Mouse (Mus musculus) kidney, embryonic 14.5 days (tissue): ENCODE data around the gene Esrra. TPM values are rescaled to one million over a fixed set of nuclear protein-coding genes. Genes with fewer than 3 reads are reported as not detected.

ENCODE experiments used
- ATAC-seq: fragments of 200-750 bp; cut with Nextera tagmentation; 2 replicates; pipeline ENCODE4 v1.8.0; 2017; ENCODE audit warnings: moderate number of reproducible peaks, mild to moderate bottlenecking, moderate TSS enrichment, moderate library complexity; ENCODE audit not compliant: low FRiP score, low TSS enrichment
- H3K27ac ChIP-seq: fragments of 300-500 bp; sonication (generic); 2 replicates; pipeline ENCODE4 v1.5.1; 2014; ENCODE audit warnings: low read depth, mild to moderate bottlenecking, low read length, moderate library complexity, mixed read lengths
- H3K27me3 ChIP-seq: fragments of 300-500 bp; sonication (generic); 2 replicates; pipeline ENCODE4 v1.6.1; 2014; ENCODE audit warnings: mild to moderate bottlenecking, low read length; ENCODE audit not compliant: control insufficient read depth, insufficient read depth
- H3K36me3 ChIP-seq: fragments of 300-500 bp; sonication (generic); 2 replicates; pipeline ENCODE4 v1.6.1; 2014; ENCODE audit warnings: low read length, mixed read lengths; ENCODE audit not compliant: control insufficient read depth, insufficient read depth
- H3K4me1 ChIP-seq: fragments of 300-500 bp; sonication (generic); 2 replicates; pipeline ENCODE4 v1.6.1; 2014; ENCODE audit warnings: low read length, mixed read lengths; ENCODE audit not compliant: control insufficient read depth, insufficient read depth
- H3K4me2 ChIP-seq: fragments of 300-500 bp; sonication (generic); replicated peaks from 2 replicates; pipeline ENCODE4 v1.6.1; 2014; ENCODE audit warnings: low read depth, mild to moderate bottlenecking, low read length
- H3K4me3 ChIP-seq: fragments of 300-500 bp; sonication (generic); 2 replicates; pipeline ENCODE4 v1.5.1; 2014; ENCODE audit warnings: mild to moderate bottlenecking, low read length
- H3K9ac ChIP-seq: fragments of 300-500 bp; sonication (generic); 2 replicates; pipeline ENCODE4 v1.6.1; 2014; ENCODE audit warnings: low read depth, mild to moderate bottlenecking, low read length, moderate library complexity
- H3K9me3 ChIP-seq: fragments of 300-500 bp; sonication (generic); 2 replicates; pipeline ENCODE4 v1.6.1; 2016; ENCODE audit warnings: low read length; ENCODE audit not compliant: control insufficient read depth
- WGBS: fragments of 180-500 bp; shearing (Covaris S2); extraction: QIAGEN DNeasy Blood & Tissue Kit; methylation state at CpG from one replicate; pipeline ENCODE4 v1.1.7; 2014; 5-methylcytosine and 5-hydroxymethylcytosine counted together
- polyA plus RNA-seq: library from polyadenylated mRNA; unstranded; fragments of >200 nt; fragmentation: Nextera tagmentation; extraction: Ambion mirVana; gene quantifications from 2 replicates; pipeline ENCODE4 v1.2.1, GENCODE M21; 2014

Esrra gene
- polyA plus RNA-seq = 5.2 and 9.0 TPM in 2 replicates

DNA sequence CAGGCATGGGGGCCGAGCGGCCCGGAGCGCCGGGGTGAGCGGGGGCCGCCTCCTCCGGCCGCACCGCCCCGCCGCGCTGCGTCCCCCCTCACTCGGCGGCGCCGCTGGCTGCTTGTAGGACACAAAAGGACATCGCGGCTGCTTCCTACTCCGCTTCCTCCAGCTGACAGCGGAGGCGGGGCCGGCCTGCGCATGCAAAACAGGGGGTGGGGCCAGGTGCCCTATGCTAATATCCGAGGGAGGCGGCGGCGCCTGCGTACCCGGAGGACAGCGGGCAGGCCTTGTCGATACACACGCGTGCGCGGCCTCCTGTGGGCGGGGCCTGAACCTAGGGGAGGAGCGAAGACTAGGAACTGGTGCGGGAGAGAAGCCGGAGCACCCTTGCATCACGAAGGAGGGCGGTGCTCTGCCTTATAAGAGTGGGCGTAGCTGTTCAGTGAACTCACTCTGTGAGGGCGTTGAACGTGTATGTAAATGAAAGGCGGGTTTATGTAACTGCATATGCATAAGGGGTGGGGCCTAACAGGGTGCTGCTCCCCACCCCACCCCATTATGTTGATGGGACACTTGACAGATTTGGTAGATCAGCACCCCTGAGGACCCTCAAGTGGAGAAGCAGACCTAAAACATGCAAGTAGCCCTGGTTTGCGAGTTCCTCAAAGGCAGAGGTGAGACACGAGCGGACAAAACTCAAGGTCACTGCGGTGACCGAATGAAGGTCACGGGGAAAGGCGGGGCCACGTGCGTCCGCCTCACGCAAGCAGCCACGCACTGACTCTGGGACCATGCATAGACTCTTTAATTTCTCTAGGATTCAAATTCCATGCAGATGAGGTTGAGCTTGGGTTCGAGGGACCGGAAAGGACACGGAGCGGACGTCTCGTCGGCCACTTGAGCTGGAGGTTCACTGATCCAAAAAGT is at the start of gene Esrra:
Gene Esrra (minus strand): TSS at position 167 of the 921 bp plus-strand sequence.
- Histone ChIP-seq H3K4me3 (peak within 1 kb of the TSS; percentile 73), H3K9ac (peak within 1 kb of the TSS; percentile 85), H3K4me1 (peaks cover 18% of the 10 kb centered on the region), H3K9me3 (peaks cover 4% of the 10 kb centered on the region; the same call in 1 of the 2 replicates), H3K27ac (peak within 1 kb of the TSS; percentile 71), H3K27me3 (peaks cover 35% of the 10 kb centered on the region), H3K36me3 (no peaks in the 10 kb centered on the region; the same call in 1 of the 2 replicates), H3K4me2 (peak within 1 kb of the TSS; percentile 91)
- ATAC-seq = peak; percentile 93
- WGBS = under 1% methylated on average over 63 of the region's 66 CpGs

DNA sequence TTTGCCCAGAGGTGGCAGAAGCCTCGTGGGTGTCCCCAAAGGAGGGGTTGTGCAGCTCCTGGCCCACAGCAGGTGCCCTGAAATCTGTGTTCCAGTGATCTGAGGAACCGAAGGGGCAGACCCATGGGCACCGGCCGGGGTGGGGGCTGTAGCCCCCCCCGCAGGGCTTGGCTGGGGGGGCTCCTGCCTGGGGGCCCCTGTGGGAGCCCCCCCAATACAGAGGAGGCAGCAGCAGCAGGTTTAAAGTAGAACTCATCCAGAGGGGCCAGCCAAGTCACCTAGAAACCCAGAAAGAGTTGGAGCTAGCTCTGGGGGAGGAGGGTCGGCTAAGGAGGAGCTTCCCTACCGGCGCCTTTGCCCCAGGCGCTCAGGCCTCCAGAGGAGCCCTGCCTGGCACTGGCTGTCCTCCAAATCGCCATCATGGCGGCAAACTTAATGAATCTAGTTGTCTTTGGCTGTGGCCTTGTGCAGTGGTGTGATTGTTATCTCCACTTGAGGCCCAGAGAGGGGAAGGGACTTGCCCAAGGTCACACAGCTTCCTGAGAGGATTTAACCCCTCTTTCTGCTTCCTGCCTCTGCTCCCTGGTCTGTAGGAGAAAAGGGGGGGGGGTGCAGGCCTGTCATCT is 49.0 kb upstream of the Esrra start:
- H3K36me3 ChIP-seq = peaks cover 10% of the 10 kb centered on the region
- H3K27ac ChIP-seq = peak overlapping the region; percentile 37; the same call in 1 of the 2 replicates
- H3K9me3 ChIP-seq = no peaks in the 10 kb centered on the region
- no peak for ATAC-seq
- H3K4me2 ChIP-seq = peak overlapping the region; percentile 80
- H3K4me1 ChIP-seq = peaks cover 34% of the 10 kb centered on the region
- peak overlapping the region; percentile 64 for H3K4me3 ChIP-seq
- H3K9ac ChIP-seq = peak overlapping the region; percentile 42
- 24% methylated on average over 11 of the region's 11 CpGs for WGBS
- no peaks in the 10 kb centered on the region for H3K27me3 ChIP-seq

DNA sequence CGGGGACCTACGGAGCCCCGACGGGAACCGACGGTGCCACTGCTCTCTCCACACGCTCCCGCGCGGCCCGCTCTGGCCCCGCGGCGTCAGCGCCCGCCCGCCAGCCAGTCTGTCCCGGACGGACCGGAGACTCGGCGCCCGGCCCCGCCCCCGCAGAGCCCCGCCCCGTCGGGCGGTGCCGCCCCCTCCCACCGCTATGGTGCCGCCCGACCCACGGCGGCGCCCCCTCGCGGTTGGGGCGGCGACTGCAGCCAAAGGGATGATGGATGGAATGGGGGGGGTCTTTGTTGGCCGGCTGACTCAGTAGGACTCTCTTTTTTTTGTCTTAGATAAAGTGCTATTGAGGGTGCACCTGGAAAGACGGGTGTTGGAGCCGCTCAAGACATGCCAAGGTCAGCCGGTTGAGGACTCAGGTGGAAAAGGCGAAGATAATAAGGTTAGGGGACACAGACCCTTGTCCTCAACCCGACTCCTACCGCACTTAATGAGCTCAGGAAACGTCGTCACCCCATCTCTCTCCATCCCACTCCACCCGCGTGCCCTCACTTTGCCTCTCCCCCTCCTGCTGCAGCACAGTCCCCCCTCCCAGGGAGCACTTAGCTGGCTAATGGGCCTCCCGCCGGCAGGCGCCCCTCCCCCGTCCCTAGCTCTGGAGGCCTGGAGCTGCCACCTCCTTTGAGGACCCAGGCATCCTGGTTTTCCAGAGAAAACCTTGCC is 48.2 kb upstream of the Esrra start:
- 1% methylated on average over 55 of the region's 55 CpGs for WGBS
- H3K27ac ChIP-seq = no peak overlapping the region; the same call in 1 of the 2 replicates
- peaks cover 34% of the 10 kb centered on the region for H3K4me1 ChIP-seq

GRCm38 (mm10) chr19:6969291-6969664 is 47.7 kb upstream of the Esrra start:
- Histone ChIP-seq H3K36me3 (peaks cover 21% of the 10 kb centered on the region), H3K4me1 (peaks cover 34% of the 10 kb centered on the region), H3K9me3 (no peaks in the 10 kb centered on the region), H3K9ac (peak overlapping the region; percentile 71), H3K4me2 (peak overlapping the region; percentile 80), H3K27ac (peak overlapping the region; percentile 20; the same call in 1 of the 2 replicates), H3K27me3 (no peaks in the 10 kb centered on the region), H3K4me3 (peak overlapping the region; percentile 64)
- under 1% methylated on average over 20 of the region's 20 CpGs for WGBS
- no peak; the same call in 1 of the 2 replicates for ATAC-seq

More for the DNA sequence above, 48.2 kb upstream of the Esrra start:
- peak overlapping the region; percentile 64 for H3K4me3 ChIP-seq
- no peaks in the 10 kb centered on the region for H3K27me3 ChIP-seq
- peak overlapping the region; percentile 71 for H3K9ac ChIP-seq
- H3K36me3 ChIP-seq = peaks cover 16% of the 10 kb centered on the region
- peak; percentile 70 for ATAC-seq
- H3K4me2 ChIP-seq = peak overlapping the region; percentile 80
- H3K9me3 ChIP-seq = no peaks in the 10 kb centered on the region

GRCm38 (mm10) chr19:6968491-6969271 is 47.1 kb upstream of the Esrra start:
- WGBS = 9% methylated on average over 15 of the region's 15 CpGs
- H3K4me3 ChIP-seq = peak overlapping the region; percentile 64
- H3K36me3 ChIP-seq = peaks cover 27% of the 10 kb centered on the region
- H3K27ac ChIP-seq = peak overlapping the region; percentile 20; the same call in 1 of the 2 replicates
- no peaks in the 10 kb centered on the region for H3K27me3 ChIP-seq
- ATAC-seq = 0 out of 2 replicates have a peak, but pooled peaks have one; percentile 5
- H3K4me1 ChIP-seq = peaks cover 34% of the 10 kb centered on the region
- H3K4me2 ChIP-seq = peak overlapping the region; percentile 80
- H3K9me3 ChIP-seq = no peaks in the 10 kb centered on the region
- H3K9ac ChIP-seq = peak overlapping the region; percentile 71

- Histone ChIP-seq H3K27me3 (no peaks in the 10 kb centered on the region), H3K4me3 (no peak overlapping the region), H3K4me2 (no peak overlapping the region), H3K27ac (no peak overlapping the region), H3K4me1 (peaks cover 11% of the 10 kb centered on the region), H3K9me3 (no peaks in the 10 kb centered on the region), H3K36me3 (peaks cover 72% of the 10 kb centered on the region), H3K9ac (no peak overlapping the region)
- 90% methylated on average over 10 of the region's 10 CpGs for WGBS
- ATAC-seq = no peak
These were observed 34.8 kb upstream of the Esrra start for GRCm38 (mm10) chr19:6956461-6956860.

GRCm38 (mm10) chr19:6955424-6955823 is 33.8 kb upstream of the Esrra start:
- no peak overlapping the region for H3K27ac ChIP-seq
- no peak for ATAC-seq
- peaks cover 69% of the 10 kb centered on the region for H3K36me3 ChIP-seq
- 81% methylated on average over 7 of the region's 7 CpGs for WGBS
- no peak overlapping the region for H3K9ac ChIP-seq
- H3K4me2 ChIP-seq = no peak overlapping the region
- H3K9me3 ChIP-seq = no peaks in the 10 kb centered on the region
- no peak overlapping the region for H3K4me3 ChIP-seq
- no peaks in the 10 kb centered on the region for H3K27me3 ChIP-seq
- H3K4me1 ChIP-seq = peaks cover 11% of the 10 kb centered on the region

- no peak for ATAC-seq
- Histone ChIP-seq H3K4me1 (peaks cover 15% of the 10 kb centered on the region), H3K9me3 (no peaks in the 10 kb centered on the region), H3K27me3 (no peaks in the 10 kb centered on the region), H3K27ac (no peak overlapping the region), H3K4me3 (no peak overlapping the region), H3K9ac (no peak overlapping the region), H3K4me2 (no peak overlapping the region), H3K36me3 (peaks cover 55% of the 10 kb centered on the region)
- WGBS = 54% methylated on average over 9 of the region's 9 CpGs
These were observed 32.4 kb upstream of the Esrra start for GRCm38 (mm10) chr19:6954046-6954445.
